Mouse (Mus musculus): Measurements from ENCODE around the gene Klhl18.

Gene Klhl18

DNA sequence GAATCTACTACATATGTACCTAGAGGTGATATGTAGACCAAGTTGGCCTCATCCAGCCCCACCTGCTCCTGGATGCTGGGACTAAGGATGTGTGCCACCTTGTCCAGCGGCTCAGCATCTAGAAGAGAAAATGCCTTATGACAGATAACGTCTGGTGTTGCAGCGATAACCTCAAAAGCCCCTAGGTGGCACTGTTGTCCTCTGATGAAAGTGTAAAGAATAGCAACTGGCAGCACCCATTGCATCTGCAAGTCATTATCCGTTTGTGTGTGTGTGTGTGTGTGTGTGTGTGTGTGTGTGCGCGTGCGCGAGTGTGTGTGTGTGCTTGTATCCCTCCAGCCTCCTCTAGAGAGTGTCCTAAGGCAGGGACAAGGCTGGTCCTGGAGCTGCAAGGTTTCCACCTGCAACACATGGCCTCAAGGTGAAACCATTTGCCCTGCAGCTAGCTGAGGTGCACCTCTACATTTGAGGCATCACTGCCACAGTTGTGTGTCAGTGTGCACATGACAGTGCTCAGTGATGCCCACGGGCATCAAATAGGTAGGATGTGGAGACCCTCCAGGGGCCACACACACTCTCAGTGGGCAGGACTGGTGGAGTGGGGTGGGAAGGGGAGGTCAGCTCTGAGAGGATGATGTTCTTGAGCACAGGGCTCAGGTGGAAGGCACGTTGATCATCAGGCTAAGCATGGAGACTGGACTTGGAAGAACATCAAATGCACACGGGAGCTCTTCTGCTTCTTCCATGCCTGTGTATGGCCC, 27.5 kb downstream of the Klhl18 start:
- POLR2A ChIA-PET: interaction anchor here in 2 of 4 experiments (0.8 to 2.5 kb wide), 8 partner anchors 13 to 160 kb away, joined by 3 to 8 read pairs (median 3); partner anchors contain the start of genes Kif9 (in 1 of the 2) and Klhl18 (in 1 of the 2)

DNA sequence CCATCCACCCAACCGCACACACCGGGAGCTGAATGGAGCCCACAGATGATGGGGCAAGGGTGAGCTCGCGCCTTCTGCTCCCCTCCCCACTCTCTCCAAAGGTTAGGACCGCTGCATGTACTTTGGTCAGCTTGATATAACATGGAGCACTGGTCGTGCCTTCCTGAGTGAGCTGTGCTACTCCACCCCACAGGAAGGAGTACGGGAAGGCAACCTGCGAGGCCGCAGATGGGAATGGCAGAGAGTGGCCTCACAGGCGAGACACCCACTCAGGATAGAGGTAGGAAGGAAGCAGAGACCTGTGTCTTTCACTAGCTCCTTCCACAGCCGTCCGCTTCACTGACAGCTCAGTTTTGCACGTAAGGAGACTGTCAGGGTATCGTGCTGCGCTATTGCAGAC, 28.1 kb downstream of the Klhl18 start:
- CTCF ChIA-PET: interaction anchor here (0.6 to 2.9 kb wide), 22 partner anchors 8 to 336 kb away, joined by 3 to 19 read pairs (median 4); no protein-coding TSS in a partner anchor
- POLR2A ChIA-PET: interaction anchor here in 3 of 4 experiments (0.6 to 2.5 kb wide), 6 partner anchors 13 to 94 kb away, joined by 3 to 8 read pairs (median 3); partner anchors contain the start of genes Kif9 (in 1 of the 3) and Klhl18 (in 1 of the 3)

More for the DNA sequence above, 27.5 kb downstream of the Klhl18 start:
- CTCF ChIA-PET: interaction anchor here (0.5 to 2.9 kb wide), 35 partner anchors 8 to 422 kb away, joined by 3 to 19 read pairs (median 4); partner anchors contain the start of genes Ngp (in 1 of the 4) and Nradd (in 1 of the 4)

DNA sequence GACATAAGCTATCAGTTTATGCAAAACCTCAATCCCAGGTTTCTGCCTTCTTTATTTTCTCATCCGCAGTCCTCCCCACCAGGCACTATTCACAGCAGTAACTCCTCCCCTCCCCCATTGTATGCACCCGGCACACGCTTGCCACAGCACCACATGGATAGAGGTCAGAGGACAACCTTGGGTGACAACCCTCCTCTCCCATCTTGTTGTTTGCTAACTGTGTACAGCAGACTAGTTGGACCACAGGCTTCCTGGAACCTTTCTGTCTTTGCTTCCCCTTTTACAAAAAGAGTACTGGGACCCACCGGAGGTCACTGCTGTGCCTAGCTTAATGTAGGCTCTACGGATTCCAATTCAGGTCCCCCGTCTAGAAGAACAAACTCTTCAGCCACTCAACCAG, 35.9 kb downstream of the Klhl18 start:
- CTCF ChIA-PET: interaction anchor here in 3 of 4 experiments (0.5 to 2.5 kb wide), 9 partner anchors 8 to 34 kb away, joined by 3 to 11 read pairs (median 4); partner anchors contain the start of gene Ptpn23 (in 1 of the 3)
- POLR2A ChIA-PET: interaction anchor here in 1 of 4 experiments (0.6 to 1.1 kb wide), 2 partner anchors 9 to 58 kb away, joined by 3 to 5 read pairs; no protein-coding TSS in a partner anchor

DNA sequence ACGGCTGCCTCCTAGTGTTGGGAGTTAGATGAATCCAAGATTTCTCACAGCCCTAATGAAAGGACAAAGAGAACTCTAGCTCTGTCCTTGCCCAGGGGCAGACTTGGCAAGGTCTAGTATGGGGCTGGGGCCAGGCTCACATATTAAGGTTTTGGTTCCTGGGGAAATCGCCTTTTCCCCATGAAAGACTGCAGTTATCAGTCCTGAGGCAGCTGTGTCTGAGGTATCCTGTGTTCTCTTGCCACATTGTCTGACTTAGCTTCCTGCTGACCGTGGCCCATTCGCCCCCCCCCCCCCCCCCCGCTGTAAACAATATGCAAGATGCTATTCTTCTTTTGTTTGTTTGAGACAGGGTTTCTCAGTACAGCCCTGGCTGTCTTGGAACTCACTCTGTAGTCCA, 36.4 kb downstream of the Klhl18 start:
- ChIA-PET POLR2A (interaction anchor here in 3 of 4 experiments (0.9 to 1.1 kb wide), 4 partner anchors 8 to 170 kb away, joined by 3 to 5 read pairs (median 5); partner anchors contain the start of gene Ptpn23 (in 2 of the 3)), CTCF (interaction anchor here (0.6 to 2.5 kb wide), 10 partner anchors 9 to 341 kb away, joined by 3 to 11 read pairs (median 4); partner anchors contain the start of gene Ptpn23 (in 1 of the 4))

DNA sequence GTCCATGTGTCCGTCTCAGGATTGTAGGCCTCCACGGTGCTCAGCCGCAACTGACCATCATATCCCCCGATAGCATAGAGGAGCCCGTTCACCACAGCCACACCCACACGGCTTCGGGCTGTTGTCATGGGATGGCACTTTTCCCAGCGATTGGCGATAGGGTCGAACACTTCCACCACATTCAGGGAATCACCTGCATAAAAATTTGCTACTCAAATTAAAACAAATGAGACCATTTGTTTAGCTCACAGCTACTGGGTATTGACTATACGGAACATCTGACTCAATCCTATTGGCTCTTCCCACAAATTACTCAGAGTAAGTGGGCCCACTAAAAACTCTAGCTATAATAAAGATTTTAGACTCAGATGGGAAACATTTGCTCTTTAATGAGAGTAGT, 40.5 kb downstream of the Klhl18 start:
- CTCF ChIA-PET: interaction anchor here in 2 of 4 experiments (0.8 to 2.0 kb wide), 2 partner anchors 13 to 25 kb away, joined by 3 to 6 read pairs; no protein-coding TSS in a partner anchor
- POLR2A ChIA-PET: interaction anchor here in 1 of 4 experiments (0.9 kb wide), 1 partner anchor 37 kb away, joined by 4 read pairs; no protein-coding TSS in a partner anchor

DNA sequence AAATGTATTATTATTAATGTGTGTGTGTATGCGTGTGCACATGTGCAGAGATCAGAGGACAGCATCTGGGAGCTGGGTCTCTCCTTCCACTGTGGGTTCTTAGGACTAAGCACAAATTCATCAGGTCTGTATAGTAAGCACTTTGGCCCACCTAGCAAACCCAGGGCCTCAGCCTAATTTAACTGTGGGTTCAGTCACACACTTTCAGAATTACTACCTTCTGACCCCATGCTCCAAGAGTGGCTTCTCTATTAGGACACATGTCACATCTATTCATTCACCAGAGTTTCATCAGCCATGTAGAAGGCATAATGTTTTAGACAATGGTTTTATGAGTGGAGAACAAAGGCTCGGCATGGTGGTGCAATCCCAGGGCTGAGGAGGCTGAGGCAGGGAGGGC, 43.4 kb downstream of the Klhl18 start:
- POLR2A ChIA-PET: interaction anchor here in 2 of 4 experiments (0.6 to 0.7 kb wide), 3 partner anchors 22 to 641 kb away, joined by 4 to 5 read pairs (median 4); no protein-coding TSS in a partner anchor
- CTCF ChIA-PET: interaction anchor here in 1 of 4 experiments (0.5 kb wide), 1 partner anchor 295 kb away, joined by 3 read pairs; no protein-coding TSS in a partner anchor

DNA sequence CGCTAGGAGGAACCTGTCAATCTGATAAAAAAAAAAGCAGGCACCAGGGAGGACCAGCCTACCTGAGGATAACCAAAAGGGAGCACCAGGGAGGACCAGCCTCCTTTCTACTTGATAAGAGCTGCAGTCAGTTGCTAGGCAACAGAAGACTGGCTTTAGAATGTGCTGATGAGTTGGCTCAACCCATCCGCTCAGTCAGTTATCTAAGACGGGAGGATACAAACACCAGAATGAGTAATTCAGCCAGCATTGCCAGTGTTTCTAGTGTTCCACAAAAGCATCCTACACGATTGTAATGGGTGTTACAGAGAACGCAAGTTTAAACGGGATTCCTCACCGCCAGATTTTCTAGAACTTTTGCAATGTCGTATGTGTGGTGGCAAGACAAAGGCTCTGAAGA, 45.3 kb downstream of the Klhl18 start:
- CTCF ChIA-PET: interaction anchor here in 3 of 4 experiments (0.6 kb wide), 3 partner anchors 138 to 533 kb away, joined by 3 to 6 read pairs (median 3); no protein-coding TSS in a partner anchor
- POLR2A ChIA-PET: interaction anchor here in 2 of 4 experiments (0.6 to 1.9 kb wide), 2 partner anchors 9 to 20 kb away, joined by 4 to 5 read pairs; no protein-coding TSS in a partner anchor

DNA sequence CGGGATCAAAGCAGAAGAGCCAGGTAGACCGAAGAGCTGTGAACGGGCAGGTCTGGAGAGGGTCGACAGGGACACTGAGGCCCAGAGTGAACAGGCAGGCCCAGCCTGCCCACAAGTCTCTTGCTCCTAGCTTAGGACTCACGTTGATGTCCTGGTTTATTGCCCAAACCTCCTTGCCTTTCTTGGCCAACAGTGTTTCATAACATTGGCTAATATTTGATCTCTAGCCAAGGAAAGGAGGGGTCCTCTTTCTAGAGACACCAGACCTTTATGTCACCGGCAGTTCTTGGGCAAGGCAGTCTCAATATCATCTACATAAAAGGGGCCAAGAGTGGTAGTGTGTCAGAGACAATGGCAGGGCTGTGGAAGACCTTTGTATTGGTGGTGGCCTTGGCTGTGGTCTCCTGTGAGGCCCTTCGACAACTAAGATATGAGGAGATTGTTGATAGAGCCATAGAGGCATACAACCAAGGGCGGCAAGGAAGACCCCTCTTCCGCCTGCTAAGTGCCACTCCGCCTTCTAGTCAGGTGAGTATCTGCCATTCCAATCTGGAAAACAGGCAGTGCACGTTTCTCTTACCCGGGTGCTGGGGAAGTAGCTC, 56.9 kb downstream of the Klhl18 start, which contains the start of gene Ngp:
Gene Ngp, plus strand, starts transcription at position 237 of the 602 bp plus-strand sequence.
- POLR2A ChIA-PET: interaction anchor here in 3 of 4 experiments (0.6 to 1.9 kb wide), 3 partner anchors 11 to 124 kb away, joined by 4 read pairs; partner anchors contain the start of gene Ptpn23 (in 1 of the 3)
- CTCF ChIA-PET: interaction anchor here in 2 of 4 experiments (1.6 kb wide), 2 partner anchors 30 to 290 kb away, joined by 4 read pairs; no protein-coding TSS in a partner anchor

DNA sequence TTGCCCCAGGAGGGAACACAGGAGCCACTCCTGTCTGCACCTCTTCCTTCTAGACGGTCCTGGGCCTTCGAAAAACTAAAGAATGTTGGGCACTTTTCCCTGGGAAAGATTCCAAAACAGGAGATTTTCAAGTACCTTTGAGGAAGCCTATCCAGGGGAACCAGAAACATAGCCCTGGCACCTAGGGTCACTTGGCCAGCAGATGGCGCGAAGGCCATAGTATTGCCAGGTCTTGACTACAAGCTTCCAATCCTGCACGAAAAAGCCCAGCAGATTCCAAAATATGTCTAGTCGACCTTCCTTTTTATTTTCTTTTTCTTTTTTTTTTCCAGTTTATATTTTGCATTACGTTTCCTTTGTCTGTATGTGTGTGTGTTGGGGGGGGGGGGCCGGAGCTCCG, 62.7 kb downstream of the Klhl18 start:
- POLR2A ChIA-PET: interaction anchor here (0.6 to 1.1 kb wide), 11 partner anchors 8 to 553 kb away, joined by 3 to 4 read pairs (median 3); no protein-coding TSS in a partner anchor
- CTCF ChIA-PET: interaction anchor here in 3 of 4 experiments (0.5 to 2.0 kb wide), 22 partner anchors 10 to 1008 kb away, joined by 3 to 15 read pairs (median 4); no protein-coding TSS in a partner anchor

DNA sequence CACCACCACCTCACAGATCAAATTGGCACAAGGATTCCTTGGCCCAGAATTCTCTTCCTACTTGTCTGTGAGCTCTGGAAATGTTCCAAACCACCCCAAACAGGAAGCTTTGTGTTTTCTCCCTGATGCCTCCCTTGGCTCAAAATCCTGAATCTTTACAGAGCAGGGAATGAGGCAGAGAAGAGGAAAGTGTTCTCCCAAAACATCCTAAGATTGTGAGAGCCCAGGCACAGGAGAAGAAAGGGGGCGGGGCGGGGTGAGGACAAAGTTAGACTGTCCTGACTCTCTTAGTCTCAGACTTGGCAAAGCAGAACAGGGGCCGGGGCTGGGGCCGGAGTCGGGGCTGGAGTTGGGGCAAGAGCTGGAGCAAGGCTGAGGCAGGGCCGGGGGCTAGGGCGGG, 63.6 kb downstream of the Klhl18 start:
- ChIA-PET POLR2A (interaction anchor here in 1 of 4 experiments (0.7 kb wide), 1 partner anchor 253 kb away, joined by 4 read pairs; no protein-coding TSS in a partner anchor), CTCF (interaction anchor here (0.6 to 2.1 kb wide), 11 partner anchors 35 to 368 kb away, joined by 3 to 15 read pairs (median 3); no protein-coding TSS in a partner anchor)

DNA sequence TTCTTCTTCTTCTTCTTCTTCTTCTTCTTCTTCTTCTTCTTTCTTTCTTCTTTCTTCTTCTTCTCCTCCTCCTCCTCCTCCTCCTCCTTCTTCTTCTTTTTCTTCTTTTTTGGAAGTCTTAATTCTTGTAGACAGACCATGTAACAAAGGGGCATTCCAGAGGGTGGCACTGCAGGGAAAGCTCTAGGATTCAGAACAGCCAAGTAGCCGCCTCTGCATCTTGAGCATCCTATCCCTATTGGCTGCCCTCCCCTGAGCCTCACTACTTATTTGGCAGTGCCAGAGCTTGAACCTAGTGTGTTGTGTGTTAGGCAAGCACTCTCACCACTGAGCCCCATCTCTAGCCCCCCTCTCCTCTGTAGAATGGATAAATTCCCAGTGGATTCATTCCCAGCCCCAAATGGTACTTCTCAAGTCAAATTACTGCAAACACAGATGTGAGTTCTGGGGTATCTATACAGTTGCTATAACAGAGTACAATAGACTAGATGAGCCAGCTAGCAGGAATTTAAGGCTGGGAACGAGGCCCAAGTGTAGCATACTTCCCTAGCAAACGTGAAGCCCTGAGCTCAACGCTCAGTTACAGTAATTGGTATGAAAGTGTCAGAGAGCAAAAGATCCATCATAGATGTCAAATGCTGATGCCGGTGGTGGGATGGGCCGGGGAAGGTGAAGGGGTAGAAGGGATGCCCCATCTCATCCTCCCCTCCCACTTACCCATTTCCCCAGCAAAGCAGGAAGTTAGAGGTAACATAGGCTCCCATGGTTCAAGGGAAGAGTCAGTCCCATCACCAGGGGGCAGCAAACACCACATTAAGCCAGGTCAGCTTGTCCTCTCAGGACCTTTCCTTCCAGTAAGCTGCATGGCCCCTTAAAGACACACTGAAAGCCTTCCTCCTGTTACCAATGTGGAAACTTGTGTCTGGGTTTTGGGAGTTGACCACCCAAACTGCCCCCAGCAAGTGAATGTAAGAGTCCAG, 65.3 kb downstream of the Klhl18 start:
- ChIA-PET POLR2A (interaction anchor here (0.6 to 2.8 kb wide), 8 partner anchors 12 to 370 kb away, joined by 3 to 12 read pairs (median 4); partner anchors contain the start of gene Nradd (in 1 of the 4)), CTCF (interaction anchor here (0.6 to 2.9 kb wide), 38 partner anchors 9 to 472 kb away, joined by 3 to 32 read pairs (median 4); partner anchors contain the start of genes Nradd (in 2 of the 4) and Elp6 (in 1 of the 4))

DNA sequence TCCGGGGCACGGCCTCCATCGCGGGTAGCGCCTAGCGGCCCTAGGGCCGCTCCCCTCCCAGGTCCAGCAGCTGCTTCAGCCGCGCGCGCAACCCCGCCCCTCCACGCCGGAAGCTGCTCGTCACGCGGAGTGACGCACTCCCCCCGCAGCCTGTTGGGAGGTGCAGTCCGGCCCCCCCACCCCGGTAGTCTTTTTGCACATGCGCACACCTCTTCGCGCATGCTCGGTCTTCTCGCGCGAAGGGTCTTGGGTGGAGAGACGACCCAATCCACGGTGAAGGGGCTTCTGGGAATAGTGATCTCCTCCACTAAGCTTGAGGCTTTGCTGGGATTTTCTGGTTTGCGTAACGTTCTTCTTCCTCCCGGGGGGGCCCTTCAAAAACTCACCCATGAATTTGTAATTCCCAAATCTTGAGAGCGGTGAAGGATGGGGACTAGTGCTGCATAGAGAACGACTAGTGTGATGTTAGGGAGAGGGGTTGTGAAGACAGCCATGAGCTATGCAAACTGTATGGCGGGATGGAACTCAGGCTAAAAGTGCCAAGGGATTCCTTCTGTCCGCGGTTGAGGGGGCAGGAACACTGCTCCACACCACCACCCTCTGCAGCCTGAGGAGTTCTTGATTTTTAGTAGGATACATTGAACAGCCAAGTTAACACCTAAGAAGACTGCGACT, 68.3 kb downstream of the Klhl18 start, which contains the start of gene Ptpn23:
Gene Ptpn23, minus strand, starts transcription at position 115 of the 675 bp plus-strand sequence.
- POLR2A ChIA-PET: interaction anchor here (0.6 to 3.5 kb wide), 83 partner anchors 9 to 1460 kb away, joined by 3 to 31 read pairs (median 4); partner anchors contain the start of genes Elp6 (in 3 of the 4), Nradd (in 2 of the 4), Als2cl (in 1 of the 4) and Epm2aip1 (in 1 of the 4)
- CTCF ChIA-PET: interaction anchor here (0.5 to 1.6 kb wide), 15 partner anchors 32 to 515 kb away, joined by 3 to 7 read pairs (median 4); partner anchors contain the start of gene Scap (in 2 of the 4)

DNA sequence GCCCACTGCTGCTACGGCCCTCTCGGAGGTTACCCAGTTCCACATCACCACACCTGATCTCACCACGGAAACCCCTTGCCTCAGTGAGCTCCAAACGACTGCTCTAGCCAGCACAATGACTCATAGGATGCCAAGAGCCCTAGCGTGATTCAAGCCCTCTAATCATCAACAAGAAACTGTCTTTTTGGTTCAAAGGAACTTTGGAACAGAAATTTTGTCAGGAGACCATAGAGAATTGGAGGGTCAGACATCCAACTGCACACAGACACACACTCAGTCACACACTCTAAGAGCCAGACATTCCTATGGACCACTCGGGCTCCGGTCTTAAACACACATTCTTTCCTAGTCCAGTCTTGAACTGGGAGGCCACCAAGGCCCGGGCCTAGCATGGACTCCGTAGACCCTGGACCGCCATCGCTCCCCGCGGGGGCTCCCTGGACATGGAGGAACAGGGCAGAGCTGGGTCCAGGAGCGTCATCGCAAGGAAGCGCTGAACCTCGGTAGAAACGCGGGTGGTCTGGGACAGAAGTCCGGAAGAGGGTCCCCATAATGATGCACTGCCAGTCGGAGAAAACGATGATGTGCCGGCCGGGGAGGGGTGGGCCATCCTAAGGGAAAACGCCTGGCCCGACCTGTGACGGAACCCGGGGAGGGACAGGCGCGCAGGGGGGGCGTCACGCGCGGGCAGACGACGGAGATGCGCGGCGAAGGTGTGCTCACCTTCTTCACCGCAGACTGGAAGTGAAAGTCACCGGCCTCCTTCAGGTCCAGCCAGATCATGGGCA, 69.0 kb downstream of the Klhl18 start:
- CTCF ChIA-PET: interaction anchor here (0.5 to 1.6 kb wide), 16 partner anchors 33 to 374 kb away, joined by 3 to 7 read pairs (median 4); partner anchors contain the start of gene Scap (in 2 of the 4)
- POLR2A ChIA-PET: interaction anchor here (0.6 to 3.5 kb wide), 64 partner anchors 9 to 682 kb away, joined by 3 to 31 read pairs (median 4); partner anchors contain the start of genes Elp6 (in 3 of the 4), Nradd (in 2 of the 4), Scap (in 2 of the 4) and Als2cl (in 1 of the 4)

DNA sequence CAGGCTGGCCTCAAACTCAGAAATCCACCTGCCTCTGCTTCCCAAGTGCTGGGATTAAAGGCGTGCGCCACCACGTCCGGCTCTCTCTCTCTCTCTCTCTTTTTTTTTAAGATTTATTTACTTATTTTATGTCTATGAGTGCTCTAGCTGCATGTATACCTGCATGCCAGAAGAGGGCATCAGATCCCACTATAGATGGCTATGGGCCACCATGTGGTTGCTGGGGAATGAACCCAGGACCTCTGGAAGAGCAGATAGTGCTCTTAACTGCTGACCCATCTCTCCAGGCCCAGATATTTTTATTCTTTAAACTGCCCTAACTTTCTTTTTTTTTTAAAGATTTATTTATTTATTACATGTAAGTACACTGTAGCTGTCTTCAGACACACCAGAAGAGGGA, 73.3 kb downstream of the Klhl18 start:
- ChIA-PET CTCF (interaction anchor here in 2 of 4 experiments (0.6 to 1.6 kb wide), 4 partner anchors 11 to 378 kb away, joined by 4 to 8 read pairs (median 6); no protein-coding TSS in a partner anchor), POLR2A (interaction anchor here in 3 of 4 experiments (0.7 to 1.1 kb wide), 3 partner anchors 45 to 251 kb away, joined by 3 read pairs; no protein-coding TSS in a partner anchor)

All from embryonic stem cell, embryonic (primary cell).